Mouse (Mus musculus) heart, embryonic 11.5 days (tissue): ENCODE measurements around the gene Ccdc191. TPM values are rescaled to one million over a fixed set of nuclear protein-coding genes. Genes with fewer than 3 reads are reported as not detected.

Experiments used
- ATAC-seq: fragments of 200-750 bp; cut with Nextera tagmentation; replicated peaks from 2 replicates; pipeline ENCODE4 v1.8.0; 2017; ENCODE audit warnings: moderate library complexity; ENCODE audit not compliant: insufficient number of reproducible peaks, low FRiP score, low TSS enrichment
- H3K27ac ChIP-seq: fragments of 300-500 bp; sonication (generic); 2 replicates; pipeline ENCODE4 v1.5.1; 2014; ENCODE audit warnings: mild to moderate bottlenecking, low read depth, low read length
- H3K27me3 ChIP-seq: fragments of 300-500 bp; sonication (generic); 2 replicates; pipeline ENCODE4 v1.6.1; 2014; ENCODE audit warnings: mild to moderate bottlenecking, low read length, mixed read lengths; ENCODE audit not compliant: control insufficient read depth, insufficient read depth
- H3K36me3 ChIP-seq: fragments of 300-500 bp; sonication (generic); 2 replicates; pipeline ENCODE4 v1.6.1; 2014; ENCODE audit warnings: mild to moderate bottlenecking, low read length, moderate library complexity, mixed read lengths; ENCODE audit not compliant: control insufficient read depth, insufficient read depth
- H3K4me1 ChIP-seq: fragments of 300-500 bp; sonication (generic); 2 replicates; pipeline ENCODE4 v1.6.1; 2014; ENCODE audit warnings: low read length; ENCODE audit not compliant: control insufficient read depth, insufficient read depth
- H3K4me2 ChIP-seq: fragments of 300-500 bp; sonication (generic); 2 replicates; pipeline ENCODE4 v1.6.1; 2014; ENCODE audit warnings: mild to moderate bottlenecking, moderate library complexity
- H3K4me3 ChIP-seq: fragments of 300-500 bp; sonication (generic); 2 replicates; pipeline ENCODE4 v1.5.1; 2014; ENCODE audit warnings: low read depth, low read length
- H3K9ac ChIP-seq: fragments of 300-500 bp; sonication (generic); 2 replicates; pipeline ENCODE4 v1.6.1; 2014; ENCODE audit warnings: mild to moderate bottlenecking, low read depth, low read length, moderate library complexity
- H3K9me3 ChIP-seq: fragments of 300-500 bp; sonication (generic); replicated peaks from 2 replicates; pipeline ENCODE4 v1.6.1; 2016; ENCODE audit warnings: low read length; ENCODE audit not compliant: control insufficient read depth
- WGBS: fragments of 180-500 bp; shearing (Covaris S2); extraction: QIAGEN DNeasy Blood & Tissue Kit; methylation state at CpG from one replicate; pipeline ENCODE4 v1.1.7; 2014; ENCODE audit not compliant: insufficient replicate concordance; 5-methylcytosine and 5-hydroxymethylcytosine counted together
- polyA plus RNA-seq: library from polyadenylated mRNA; unstranded; fragments of >200 nt; fragmentation: Nextera tagmentation; extraction: Ambion mirVana; gene quantifications from 2 replicates; pipeline ENCODE4 v1.2.1, GENCODE M21; 2014

The Ccdc191 gene
- polyA plus RNA-seq, 1 experiment from 2014 or later: 10.2 TPM

DNA sequence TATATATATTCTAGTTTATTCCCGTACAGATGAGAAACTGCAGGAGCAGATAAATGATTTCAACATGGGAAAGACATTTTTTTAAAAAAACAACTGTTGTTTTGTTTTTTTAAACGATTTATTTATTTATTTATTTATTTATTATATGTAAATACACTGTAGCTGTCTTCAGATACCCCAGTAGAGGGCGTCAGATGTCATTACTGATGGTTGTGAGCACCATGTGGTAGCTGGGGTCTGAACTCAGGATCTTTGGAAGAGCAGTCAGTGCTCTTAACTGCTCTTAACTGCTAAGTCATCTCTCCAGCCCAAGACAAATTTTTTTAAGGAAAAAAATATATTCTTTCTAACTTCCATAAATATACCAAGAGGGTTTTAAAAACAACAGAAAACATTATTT is 8.0 kb upstream of the Ccdc191 start:
- no peak overlapping the region for H3K9ac ChIP-seq
- H3K4me1 ChIP-seq: no peaks in the 10 kb centered on the region
- no peak for ATAC-seq
- H3K4me3 ChIP-seq: no peak overlapping the region
- peaks cover 1% of the 10 kb centered on the region; the same call in 1 of the 2 replicates for H3K36me3 ChIP-seq
- no peaks in the 10 kb centered on the region for H3K27me3 ChIP-seq
- no peak overlapping the region for H3K27ac ChIP-seq
- H3K4me2 ChIP-seq: no peak overlapping the region
- WGBS: 61% methylated on average over 3 of the region's 3 CpGs
- H3K9me3 ChIP-seq: no peaks in the 10 kb centered on the region

DNA sequence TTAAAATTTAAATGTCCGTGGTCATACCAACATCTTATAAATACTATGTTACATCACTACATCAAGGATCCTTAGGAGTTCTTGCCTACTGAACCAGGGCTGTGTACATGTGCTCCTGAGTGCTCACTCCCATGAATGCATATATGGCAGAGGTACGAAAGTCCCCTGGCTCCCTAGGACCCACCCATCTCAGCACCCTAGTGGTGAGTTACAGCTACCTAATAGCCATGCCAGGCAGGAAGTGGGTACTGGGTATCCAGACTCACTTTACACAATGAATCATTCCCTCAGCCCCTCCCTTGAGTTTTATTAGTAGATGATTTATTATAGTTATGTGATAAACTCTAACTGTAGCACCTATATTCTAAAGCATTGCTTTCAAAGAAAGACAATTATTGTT is 7.3 kb upstream of the Ccdc191 start:
- no peak for ATAC-seq
- no peak overlapping the region for H3K9ac ChIP-seq
- H3K4me2 ChIP-seq: no peak overlapping the region
- no peak overlapping the region for H3K4me3 ChIP-seq
- WGBS: 90% methylated on average over 2 of the region's 2 CpGs
- H3K27ac ChIP-seq: no peak overlapping the region
- no peaks in the 10 kb centered on the region for H3K27me3 ChIP-seq
- no peaks in the 10 kb centered on the region for H3K4me1 ChIP-seq
- H3K36me3 ChIP-seq: no peaks in the 10 kb centered on the region
- no peaks in the 10 kb centered on the region for H3K9me3 ChIP-seq

DNA sequence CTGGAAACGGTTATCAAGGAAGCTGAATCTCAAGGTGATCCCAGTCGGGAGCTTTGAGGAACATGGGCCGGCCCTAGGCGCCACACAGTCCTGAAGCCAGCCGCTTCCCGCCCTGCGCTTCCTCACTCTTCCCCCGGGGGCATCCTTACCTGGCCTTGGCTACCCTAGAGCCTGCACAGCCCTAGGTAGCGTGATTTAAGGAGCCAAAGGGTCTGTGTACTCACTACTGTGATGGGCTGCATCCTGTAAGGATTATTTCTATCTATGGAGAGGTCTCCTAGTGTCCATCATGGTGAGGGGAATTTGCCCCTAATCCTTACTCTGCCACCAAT is 371 bp downstream of the Ccdc191 start:
- 0% methylated on average over 9 of the region's 9 CpGs for WGBS
- Histone ChIP-seq H3K9ac (peak overlapping the region; percentile 79), H3K4me2 (peak overlapping the region; percentile 75), H3K4me3 (peak overlapping the region; percentile 65), H3K9me3 (no peaks in the 10 kb centered on the region), H3K4me1 (peaks cover 9% of the 10 kb centered on the region; the same call in 1 of the 2 replicates), H3K36me3 (no peaks in the 10 kb centered on the region), H3K27ac (peak overlapping the region; percentile 61), H3K27me3 (no peaks in the 10 kb centered on the region)
- ATAC-seq: peak; percentile 94

DNA sequence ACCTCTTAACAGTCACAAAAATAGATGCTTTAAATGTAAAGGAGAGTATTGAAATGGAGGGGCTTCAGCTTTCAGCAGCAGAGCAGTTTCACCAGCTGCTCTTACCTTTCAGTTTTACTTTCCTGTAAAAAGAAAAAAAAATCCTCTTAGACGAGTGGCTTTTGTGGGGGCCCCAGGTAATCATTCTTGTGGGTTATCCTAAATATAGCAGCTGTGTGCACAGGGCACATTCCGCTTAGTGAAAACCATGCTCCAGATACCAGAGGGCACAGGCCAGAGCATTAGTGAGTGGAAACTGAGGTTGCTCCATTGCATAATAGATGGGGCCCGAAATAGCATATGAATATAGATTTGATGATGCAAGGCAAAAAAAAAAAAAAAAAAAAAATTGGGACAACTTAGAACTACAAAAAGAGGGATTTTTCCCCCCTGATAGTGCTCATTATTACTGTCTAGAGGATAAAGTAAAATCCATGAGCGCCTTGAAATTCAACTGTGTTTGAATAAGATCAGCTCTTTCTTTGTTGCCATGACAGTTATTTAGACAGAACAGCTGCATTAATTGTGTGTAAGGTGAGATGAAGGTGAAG is 1.2 kb downstream of the Ccdc191 start:
- H3K36me3 ChIP-seq: no peaks in the 10 kb centered on the region
- no peak overlapping the region for H3K4me3 ChIP-seq
- H3K4me1 ChIP-seq: peaks cover 9% of the 10 kb centered on the region; the same call in 1 of the 2 replicates
- peak overlapping the region; percentile 75 for H3K4me2 ChIP-seq
- 62% methylated on average over 4 of the region's 4 CpGs for WGBS
- no peak overlapping the region for H3K27ac ChIP-seq
- no peaks in the 10 kb centered on the region for H3K9me3 ChIP-seq
- no peaks in the 10 kb centered on the region for H3K27me3 ChIP-seq
- ATAC-seq: no peak
- no peak overlapping the region for H3K9ac ChIP-seq

DNA sequence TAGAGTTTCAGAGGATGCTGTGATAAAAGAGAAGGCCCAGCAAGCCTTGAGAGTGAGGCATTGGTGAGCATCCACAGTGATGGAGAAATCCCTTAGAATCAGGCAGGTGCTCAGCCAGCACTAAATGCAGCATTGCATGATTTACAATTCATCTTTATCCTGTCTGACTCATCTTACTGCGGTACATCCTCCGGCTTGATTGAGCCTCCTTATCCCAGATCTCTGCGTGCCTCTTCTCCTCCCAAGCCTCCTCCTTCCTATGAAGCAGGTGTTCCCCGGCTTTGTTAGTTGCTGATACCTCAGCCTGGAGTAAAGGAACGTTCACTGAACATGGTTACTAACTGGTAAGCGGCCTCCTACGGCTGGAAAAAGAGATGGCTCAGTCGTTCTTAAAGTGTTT is 4.9 kb downstream of the Ccdc191 start:
- no peak overlapping the region for H3K9ac ChIP-seq
- no peaks in the 10 kb centered on the region for H3K27me3 ChIP-seq
- ATAC-seq: no peak
- WGBS: 82% methylated on average over 8 of the region's 8 CpGs
- H3K4me2 ChIP-seq: no peak overlapping the region
- H3K4me1 ChIP-seq: peaks cover 3% of the 10 kb centered on the region; the same call in 1 of the 2 replicates
- no peak overlapping the region for H3K27ac ChIP-seq
- H3K36me3 ChIP-seq: no peaks in the 10 kb centered on the region
- no peaks in the 10 kb centered on the region for H3K9me3 ChIP-seq
- no peak overlapping the region for H3K4me3 ChIP-seq

DNA sequence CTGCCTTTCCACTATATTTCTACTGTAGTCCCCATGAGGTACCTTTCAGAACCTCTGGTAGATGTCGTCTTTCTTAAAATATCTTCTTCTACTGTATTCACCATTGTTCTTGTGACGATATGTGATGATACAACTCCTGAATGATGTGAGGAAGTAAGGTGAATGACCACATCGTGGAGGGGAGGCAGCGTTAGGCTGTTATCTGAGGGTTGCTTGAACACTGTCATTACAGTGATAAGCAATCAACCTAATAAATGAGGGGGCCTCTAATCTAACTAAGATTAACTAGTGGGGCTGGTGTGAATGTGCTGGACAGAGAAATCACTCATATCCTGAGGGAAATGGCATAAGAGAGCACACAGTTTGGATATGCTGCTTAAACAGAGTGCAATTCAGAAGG is 10.5 kb downstream of the Ccdc191 start:
- WGBS: 54% methylated on average over 4 of the region's 4 CpGs
- H3K9me3 ChIP-seq: no peaks in the 10 kb centered on the region
- no peak for ATAC-seq
- H3K36me3 ChIP-seq: no peaks in the 10 kb centered on the region
- H3K4me3 ChIP-seq: no peak overlapping the region
- no peak overlapping the region for H3K4me2 ChIP-seq
- H3K27ac ChIP-seq: no peak overlapping the region
- no peaks in the 10 kb centered on the region for H3K4me1 ChIP-seq
- H3K9ac ChIP-seq: no peak overlapping the region
- no peaks in the 10 kb centered on the region for H3K27me3 ChIP-seq

DNA sequence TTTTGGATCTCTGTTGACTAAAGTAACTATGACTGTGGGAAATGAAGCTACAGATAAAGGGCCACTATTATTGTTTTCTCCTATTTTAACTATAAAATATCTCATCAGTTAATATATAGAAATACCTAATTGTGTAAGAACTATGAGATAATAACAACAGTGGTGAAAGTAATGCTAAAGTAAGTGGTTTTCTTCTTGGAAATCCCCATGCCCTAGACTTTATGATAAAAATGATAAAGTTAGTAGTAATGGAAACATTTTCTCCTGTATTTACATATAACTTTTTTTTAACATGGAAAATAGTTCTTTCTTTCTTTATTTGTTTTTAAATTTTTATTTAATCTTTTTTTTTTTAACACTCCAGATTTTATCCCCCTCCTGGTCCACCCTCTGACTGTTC is 11.0 kb downstream of the Ccdc191 start:
- no peak overlapping the region for H3K4me2 ChIP-seq
- no peaks in the 10 kb centered on the region for H3K36me3 ChIP-seq
- no peaks in the 10 kb centered on the region for H3K27me3 ChIP-seq
- H3K27ac ChIP-seq: no peak overlapping the region
- no peak overlapping the region for H3K4me3 ChIP-seq
- ATAC-seq: no peak
- H3K4me1 ChIP-seq: no peaks in the 10 kb centered on the region
- no peak overlapping the region for H3K9ac ChIP-seq
- no peaks in the 10 kb centered on the region for H3K9me3 ChIP-seq

DNA sequence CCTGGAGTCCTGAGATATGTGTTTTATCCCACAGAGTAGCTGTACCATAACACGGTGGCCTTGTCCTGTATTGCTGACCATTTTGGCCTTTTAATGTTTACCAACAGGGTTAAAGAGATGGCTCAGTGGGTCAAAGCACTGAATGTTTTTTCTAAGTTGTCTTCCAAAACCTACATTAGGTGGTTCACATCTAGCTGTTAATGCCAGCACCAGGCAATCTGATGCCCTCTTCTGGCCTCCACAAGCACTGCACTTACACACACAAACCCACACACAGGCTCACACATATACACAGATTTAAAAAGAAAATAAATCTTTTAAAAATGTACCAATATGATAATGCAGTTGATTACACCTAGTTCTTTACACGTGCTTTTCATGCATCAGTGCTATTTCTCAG is 19.3 kb downstream of the Ccdc191 start:
- no peak overlapping the region for H3K4me3 ChIP-seq
- H3K9me3 ChIP-seq: no peaks in the 10 kb centered on the region
- H3K27me3 ChIP-seq: no peaks in the 10 kb centered on the region
- 84% methylated on average over 2 of the region's 2 CpGs for WGBS
- ATAC-seq: no peak
- H3K4me1 ChIP-seq: no peaks in the 10 kb centered on the region
- H3K4me2 ChIP-seq: no peak overlapping the region
- H3K9ac ChIP-seq: no peak overlapping the region
- H3K36me3 ChIP-seq: 0 out of 2 replicates have a peak, but pooled peaks cover 2% of the 10 kb centered on the region
- H3K27ac ChIP-seq: no peak overlapping the region

DNA sequence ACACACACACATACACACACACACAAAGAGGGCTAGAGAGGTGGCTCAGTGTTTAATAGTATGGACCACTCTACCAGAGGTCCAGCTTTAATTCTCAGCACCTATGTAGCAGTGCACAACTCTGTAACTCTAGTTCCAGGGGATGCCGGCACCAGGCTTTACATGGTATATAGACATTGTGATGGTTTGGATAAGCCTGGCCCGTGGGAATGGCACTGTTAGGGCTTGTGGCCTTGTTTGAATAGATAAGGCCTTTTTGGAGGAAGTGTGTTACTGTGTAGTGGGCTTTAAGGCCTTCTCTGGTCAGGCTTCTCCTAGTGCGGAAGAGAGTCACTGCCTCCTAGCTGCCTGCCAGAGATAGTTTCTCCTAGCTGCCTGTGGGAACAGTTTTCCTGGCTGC is 29.3 kb downstream of the Ccdc191 start:
- Histone ChIP-seq H3K9me3 (no peaks in the 10 kb centered on the region), H3K27me3 (no peaks in the 10 kb centered on the region), H3K27ac (no peak overlapping the region), H3K4me3 (no peak overlapping the region), H3K4me1 (no peaks in the 10 kb centered on the region), H3K9ac (no peak overlapping the region), H3K36me3 (no peaks in the 10 kb centered on the region), H3K4me2 (no peak overlapping the region)
- no peak for ATAC-seq
- 72% methylated on average over 3 of the region's 3 CpGs for WGBS
